Mouse (Mus musculus): Measurements from ENCODE around the gene Olfr61.
"Not testable (repeated sequence)": the region's sequence is repeated elsewhere in the genome, so short reads cannot be mapped to it uniquely, and the experiment has no call there.

The Olfr61 gene

GRCm38 (mm10) chr7:140628670-140629069, at the start of gene Olfr61:
Gene Olfr61, plus strand, starts transcription at chr7:140628970.
- not testable (repeated sequence) for DNase-seq (ENCODE audit: low read depth, low spot score)

GRCm38 (mm10) chr7:140600969-140601368, 27.8 kb upstream of the Olfr61 start, which contains the start of gene Olfr46:
Gene Olfr46, plus strand, starts transcription at chr7:140601269.
- not testable (repeated sequence) for DNase-seq (ENCODE audit: low read depth, low spot score)

GRCm38 (mm10) chr7:140630559-140630958, 1.8 kb downstream of the Olfr61 start:
- DNase-seq (ENCODE audit: low read depth, low spot score) = no peak

GRCm38 (mm10) chr7:140646152-140646551, 17.4 kb downstream of the Olfr61 start, which contains the start of gene Olfr53:
Gene Olfr53, plus strand, starts transcription at chr7:140646452.
- DNase-seq (ENCODE audit: low read depth, low spot score) = no peak

GRCm38 (mm10) chr7:140659630-140660029, 30.9 kb downstream of the Olfr61 start, which contains the start of gene Olfr539:
Gene Olfr539, plus strand, starts transcription at chr7:140659930.
- no peak for DNase-seq (ENCODE audit: low read depth, low spot score)

GRCm38 (mm10) chr7:140670693-140671092, 41.9 kb downstream of the Olfr61 start:
- not testable (repeated sequence) for DNase-seq (ENCODE audit: low read depth, low spot score)

GRCm38 (mm10) chr7:140675863-140676262, 47.1 kb downstream of the Olfr61 start:
- no peak for DNase-seq (ENCODE audit: low read depth, low spot score)

- DNase-seq (ENCODE audit: low read depth, low spot score) = not testable (repeated sequence)
These were observed 50.8 kb downstream of the Olfr61 start for GRCm38 (mm10) chr7:140679591-140679990.

GRCm38 (mm10) chr7:140681651-140682050, 52.9 kb downstream of the Olfr61 start, which contains the start of gene Olfr45:
Gene Olfr45, plus strand, starts transcription at chr7:140681951.
- no peak for DNase-seq (ENCODE audit: low read depth, low spot score)

All from retina, adult 2 months (tissue).